Mouse (Mus musculus) embryonic facial prominence, embryonic 14.5 days (tissue): ENCODE measurements around the gene Fh1. TPM values are rescaled to one million over a fixed set of nuclear protein-coding genes. Genes with fewer than 3 reads are reported as not detected.

Experiments
- ATAC-seq: fragments of 200-750 bp; cut with Nextera tagmentation; 2 replicates; pipeline ENCODE4 v1.8.0; 2017; ENCODE audit warnings: low read depth, moderate number of reproducible peaks, moderate TSS enrichment
- DNase-seq: peaks from one replicate; pipeline ENCODE4 v3.0.0-alpha.2; 2015; ENCODE audit warnings: low spot score
- H3K27ac ChIP-seq: fragments of 300-500 bp; sonication (generic); replicated peaks from 2 replicates; pipeline ENCODE4 v1.5.1; 2014; ENCODE audit warnings: low read depth, mild to moderate bottlenecking, low read length, moderate library complexity
- H3K27me3 ChIP-seq: fragments of 300-500 bp; sonication (generic); replicated peaks from 2 replicates; pipeline ENCODE4 v1.6.1; 2014; ENCODE audit warnings: low read length; ENCODE audit not compliant: control insufficient read depth, insufficient read depth
- H3K36me3 ChIP-seq: fragments of 300-500 bp; sonication (generic); 2 replicates; pipeline ENCODE4 v1.6.1; 2014; ENCODE audit warnings: low read length, mixed read lengths; ENCODE audit not compliant: control insufficient read depth, insufficient read depth
- H3K4me1 ChIP-seq: fragments of 300-500 bp; sonication (generic); 2 replicates; pipeline ENCODE4 v1.6.1; 2014; ENCODE audit warnings: antibody characterized with exemption, low read length; ENCODE audit not compliant: control insufficient read depth, insufficient read depth
- H3K4me2 ChIP-seq: fragments of 300-500 bp; sonication (generic); 2 replicates; pipeline ENCODE4 v1.6.1; 2014; ENCODE audit warnings: low read depth, mild to moderate bottlenecking, low read length, moderate library complexity, mixed read lengths
- H3K4me3 ChIP-seq: fragments of 300-500 bp; sonication (generic); 2 replicates; pipeline ENCODE4 v1.5.1; 2014; ENCODE audit warnings: low read depth, mild to moderate bottlenecking, low read length
- H3K9ac ChIP-seq: fragments of 300-500 bp; sonication (generic); 2 replicates; pipeline ENCODE4 v1.6.1; 2014; ENCODE audit warnings: low read depth, mild to moderate bottlenecking, low read length, moderate library complexity, mixed read lengths
- H3K9me3 ChIP-seq: fragments of 300-500 bp; sonication (generic); 2 replicates; pipeline ENCODE4 v1.6.1; 2016; ENCODE audit warnings: low read length; ENCODE audit not compliant: control insufficient read depth
- WGBS: fragments of 180-500 bp; shearing (Covaris S2); extraction: QIAGEN DNeasy Blood & Tissue Kit; methylation state at CpG from one replicate; pipeline ENCODE4 v1.1.7; 2014; 5-methylcytosine and 5-hydroxymethylcytosine counted together
- polyA plus RNA-seq: library from polyadenylated mRNA; unstranded; fragments of >200 nt; fragmentation: Nextera tagmentation; extraction: Ambion mirVana; gene quantifications from 2 replicates; pipeline ENCODE4 v1.2.1, GENCODE M21; 2014

The Fh1 gene
- polyA plus RNA-seq, result 122 and 123 TPM in 2 replicates

DNA sequence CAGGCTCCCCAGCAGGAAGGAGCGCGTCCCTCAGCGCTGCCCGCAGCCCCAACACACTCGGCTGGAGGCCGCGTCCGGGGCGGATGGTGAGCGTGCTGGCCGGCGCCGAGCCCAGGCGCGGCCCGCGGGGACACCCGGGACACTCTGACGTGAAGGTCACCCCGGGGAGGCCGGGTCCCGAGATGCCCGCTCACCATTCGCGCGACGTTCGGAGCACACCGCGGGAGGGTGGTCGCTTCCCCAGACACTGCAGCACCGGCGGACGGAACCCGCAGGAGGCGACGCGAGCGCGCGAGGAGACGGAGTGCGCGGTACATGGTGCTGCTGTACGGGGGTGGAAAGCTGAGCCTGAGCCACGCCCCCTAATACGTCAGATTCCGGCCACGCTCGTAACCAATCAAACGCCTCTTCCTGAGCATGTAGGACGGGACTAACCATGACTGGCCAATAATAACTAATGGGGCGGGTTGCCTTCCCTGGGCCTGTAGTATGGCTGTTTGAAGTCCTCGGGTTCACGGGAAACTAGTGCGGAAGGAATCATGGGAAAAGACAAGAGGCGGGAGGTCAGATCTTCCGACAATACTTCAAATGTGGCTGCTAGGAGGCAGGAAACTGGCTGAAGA is at the start of gene Fh1:
Gene Fh1, minus strand, starts transcription at position 379 of the 623 bp plus-strand sequence.
- no peaks in the 10 kb centered on the region for H3K36me3 ChIP-seq
- ATAC-seq, result peak; percentile 100
- peak; percentile 99 for DNase-seq
- WGBS, result under 1% methylated on average over 44 of the region's 58 CpGs
- H3K4me3 ChIP-seq, result peak within 1 kb of the TSS; percentile 79
- peak within 1 kb of the TSS; percentile 81 for H3K27ac ChIP-seq
- H3K9me3 ChIP-seq, result no peaks in the 10 kb centered on the region
- peak within 1 kb of the TSS; percentile 93 for H3K9ac ChIP-seq
- peak within 1 kb of the TSS; percentile 65 for H3K4me2 ChIP-seq
- peaks cover 5% of the 10 kb centered on the region for H3K4me1 ChIP-seq
- no peaks in the 10 kb centered on the region for H3K27me3 ChIP-seq

DNA sequence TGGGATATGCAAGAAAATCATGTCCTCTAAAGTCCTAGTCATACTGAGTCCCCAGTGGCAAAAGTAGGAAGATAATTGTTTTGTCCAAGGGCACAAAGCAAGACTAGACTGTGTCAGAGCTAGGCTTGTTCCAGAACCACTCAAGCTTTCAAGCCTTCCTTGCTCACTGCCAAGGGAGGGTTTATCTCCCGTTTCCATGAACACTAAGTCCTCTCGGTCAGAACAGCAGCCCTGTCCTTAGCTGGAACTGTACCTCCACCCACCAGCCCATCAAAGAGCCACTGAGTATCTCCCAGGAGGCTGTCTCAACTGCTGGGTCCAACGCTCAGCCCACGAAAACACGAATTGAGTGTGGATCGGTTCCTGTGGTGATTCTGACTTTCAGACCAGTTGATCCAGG is 49.7 kb upstream of the Fh1 start:
- no peak overlapping the region for H3K9ac ChIP-seq
- no peak overlapping the region for H3K4me2 ChIP-seq
- no peaks in the 10 kb centered on the region for H3K9me3 ChIP-seq
- no peak for DNase-seq
- no peaks in the 10 kb centered on the region for H3K27me3 ChIP-seq
- WGBS, result 74% methylated on average over 6 of the region's 6 CpGs
- H3K27ac ChIP-seq, result no peak overlapping the region
- ATAC-seq, result no peak
- H3K36me3 ChIP-seq, result no peaks in the 10 kb centered on the region
- H3K4me3 ChIP-seq, result no peak overlapping the region
- no peaks in the 10 kb centered on the region for H3K4me1 ChIP-seq

DNA sequence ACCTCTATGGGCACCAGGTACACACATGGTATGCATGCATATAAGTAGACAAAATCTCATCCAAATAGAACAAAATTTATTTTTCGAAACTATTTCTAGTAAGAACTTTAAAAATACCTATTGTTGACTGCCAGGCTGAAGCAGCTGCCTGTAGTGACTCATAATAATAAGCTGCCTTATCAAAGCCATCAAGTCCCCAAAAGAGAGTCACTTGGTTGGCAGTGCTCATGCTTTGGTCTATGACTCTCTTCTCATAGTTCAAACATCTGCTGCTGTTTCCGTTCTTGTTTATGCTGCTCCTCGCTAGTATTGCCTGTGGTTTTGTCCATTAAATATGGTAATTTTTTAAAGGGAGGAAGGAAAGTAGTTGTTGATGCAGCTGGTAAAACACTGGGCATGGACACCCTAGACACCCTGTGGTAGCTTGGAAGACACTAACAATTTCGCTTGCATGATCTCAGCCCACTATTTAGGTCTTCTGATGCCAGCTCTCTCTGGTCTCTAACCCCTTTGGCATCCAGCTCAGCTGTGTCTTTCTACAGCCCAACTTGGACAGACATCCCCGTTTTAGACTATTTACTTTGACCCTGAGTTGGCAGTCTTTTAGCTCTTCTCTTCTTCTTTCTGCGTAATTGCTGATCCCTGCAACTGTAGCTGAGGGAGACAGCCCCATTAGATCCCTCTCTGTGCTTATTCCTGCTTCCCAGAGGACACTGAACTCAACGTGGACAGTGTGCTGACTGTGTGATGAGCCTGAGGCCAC is 48.3 kb upstream of the Fh1 start:
- no peak overlapping the region for H3K9ac ChIP-seq
- H3K4me3 ChIP-seq, result no peak overlapping the region
- ATAC-seq, result no peak
- no peaks in the 10 kb centered on the region for H3K36me3 ChIP-seq
- WGBS, result 72% methylated on average over 7 of the region's 7 CpGs
- H3K4me1 ChIP-seq, result no peaks in the 10 kb centered on the region; the same call in 1 of the 2 replicates
- no peak overlapping the region for H3K4me2 ChIP-seq
- no peak for DNase-seq
- no peaks in the 10 kb centered on the region for H3K27me3 ChIP-seq
- H3K27ac ChIP-seq, result no peak overlapping the region
- H3K9me3 ChIP-seq, result no peaks in the 10 kb centered on the region

DNA sequence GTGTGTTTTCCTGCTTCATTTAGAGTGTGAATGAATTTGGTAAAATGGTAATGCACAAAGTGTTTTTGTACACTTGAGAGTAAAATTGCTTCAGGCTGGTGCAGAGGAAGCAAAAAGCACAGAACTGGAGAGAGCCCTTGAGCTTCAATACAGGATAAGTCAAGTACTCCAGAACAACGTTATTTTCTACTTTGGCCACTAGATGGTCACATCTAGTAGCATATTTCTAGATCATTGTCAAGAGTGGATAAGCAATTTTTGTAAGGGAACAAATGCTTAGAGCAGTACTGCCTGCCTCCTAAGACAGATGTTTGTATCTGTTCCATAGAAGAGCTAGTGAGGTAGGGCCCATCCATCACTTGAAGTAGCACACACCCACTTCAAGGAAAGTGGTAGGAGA is 46.2 kb upstream of the Fh1 start:
- no peak for ATAC-seq
- 21% methylated on average over 1 of the region's 1 CpGs for WGBS

DNA sequence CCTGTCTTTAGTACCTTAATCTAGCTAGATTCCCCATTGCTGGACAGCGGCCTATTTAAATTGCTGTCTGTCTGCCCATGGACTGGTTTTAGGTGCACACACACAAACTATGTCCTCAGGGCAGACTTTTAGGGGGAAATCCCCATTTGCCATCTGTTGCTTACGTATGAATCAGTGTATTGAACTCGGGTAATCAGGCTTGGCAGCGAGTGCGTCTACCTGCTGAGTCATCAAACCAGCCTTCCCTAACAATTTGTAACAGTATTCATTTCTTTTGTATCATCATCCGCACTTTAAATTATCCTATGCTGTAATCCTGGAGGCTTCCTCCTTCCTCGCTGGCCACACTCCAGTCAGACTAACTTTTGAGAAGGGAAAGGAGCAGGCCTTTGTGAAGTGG is 44.6 kb upstream of the Fh1 start:
- H3K9ac ChIP-seq, result no peak overlapping the region
- no peak overlapping the region for H3K4me2 ChIP-seq
- DNase-seq, result no peak
- H3K27me3 ChIP-seq, result no peaks in the 10 kb centered on the region
- no peaks in the 10 kb centered on the region; the same call in none of the 2 replicates for H3K4me1 ChIP-seq
- WGBS, result 62% methylated on average over 7 of the region's 7 CpGs
- H3K9me3 ChIP-seq, result no peaks in the 10 kb centered on the region
- H3K36me3 ChIP-seq, result no peaks in the 10 kb centered on the region
- no peak for ATAC-seq
- H3K27ac ChIP-seq, result no peak overlapping the region
- H3K4me3 ChIP-seq, result no peak overlapping the region

More for the DNA sequence above, 46.2 kb upstream of the Fh1 start:
- Histone ChIP-seq H3K27ac (no peak overlapping the region), H3K9ac (no peak overlapping the region), H3K4me3 (no peak overlapping the region), H3K9me3 (no peaks in the 10 kb centered on the region), H3K4me2 (no peak overlapping the region), H3K4me1 (no peaks in the 10 kb centered on the region; the same call in 1 of the 2 replicates), H3K36me3 (no peaks in the 10 kb centered on the region), H3K27me3 (no peaks in the 10 kb centered on the region)
- no peak for DNase-seq

DNA sequence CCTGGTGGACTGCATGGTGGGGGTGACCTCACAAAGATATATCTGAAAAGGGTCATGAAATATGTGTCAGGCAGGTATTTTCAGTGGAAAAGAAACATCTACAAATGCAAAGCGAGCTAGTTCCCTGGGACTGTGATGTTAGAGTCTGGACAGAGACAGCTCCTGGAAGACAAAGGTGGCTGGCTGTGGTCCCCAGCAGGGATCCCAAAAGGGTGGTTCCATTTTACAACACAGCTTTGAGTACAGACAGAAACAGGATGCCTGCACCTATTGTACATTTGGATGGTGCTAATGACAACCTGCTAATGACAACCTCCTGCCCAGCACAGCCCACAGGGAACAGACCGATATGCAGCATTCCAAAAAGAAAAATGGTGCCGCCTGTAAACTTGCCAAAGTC is 44.0 kb upstream of the Fh1 start:
- H3K9me3 ChIP-seq, result no peaks in the 10 kb centered on the region
- H3K4me1 ChIP-seq, result no peaks in the 10 kb centered on the region; the same call in none of the 2 replicates
- 81% methylated on average over 3 of the region's 3 CpGs for WGBS
- no peak overlapping the region for H3K4me3 ChIP-seq
- no peak overlapping the region for H3K4me2 ChIP-seq
- no peak for DNase-seq
- no peaks in the 10 kb centered on the region for H3K27me3 ChIP-seq
- no peak for ATAC-seq
- no peak overlapping the region for H3K9ac ChIP-seq
- H3K27ac ChIP-seq, result no peak overlapping the region
- H3K36me3 ChIP-seq, result no peaks in the 10 kb centered on the region

DNA sequence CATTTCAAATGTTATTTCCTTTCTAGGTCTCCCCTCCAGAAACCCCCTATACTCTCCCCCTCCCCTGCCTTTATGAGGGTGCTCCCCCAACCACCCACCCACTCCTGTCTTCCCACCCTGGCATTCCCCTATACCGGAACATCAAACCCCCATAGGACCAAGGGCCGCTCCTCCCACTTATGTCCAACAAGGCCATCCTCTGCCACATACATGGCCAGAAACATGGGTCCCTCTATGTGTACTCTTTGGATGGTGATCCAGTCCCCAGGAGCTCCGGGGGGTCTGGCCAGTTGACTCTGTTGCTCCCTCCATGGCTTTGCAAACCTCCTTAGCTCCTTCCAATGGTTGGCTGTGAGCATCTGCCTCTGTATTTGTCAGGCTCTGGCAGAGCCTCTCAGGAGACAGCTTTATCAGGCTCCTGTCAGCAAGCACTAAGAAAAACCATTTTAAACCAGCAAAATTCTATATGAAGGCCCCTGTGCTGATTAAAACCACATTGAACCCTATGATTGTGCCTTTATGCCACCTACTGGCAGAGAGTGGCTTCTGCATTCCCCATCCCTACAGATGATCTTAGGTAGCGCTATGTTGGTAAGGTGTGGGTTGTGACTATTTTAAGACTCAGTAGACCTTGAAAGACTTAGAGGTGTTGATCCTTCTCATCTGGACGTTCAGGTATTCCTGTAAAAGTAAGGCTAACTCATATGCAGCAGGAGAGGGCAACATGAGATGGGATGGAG is 43.4 kb upstream of the Fh1 start:
- H3K27ac ChIP-seq, result no peak overlapping the region
- H3K4me3 ChIP-seq, result no peak overlapping the region
- no peak overlapping the region for H3K4me2 ChIP-seq
- no peak for ATAC-seq
- no peaks in the 10 kb centered on the region for H3K27me3 ChIP-seq
- no peaks in the 10 kb centered on the region for H3K36me3 ChIP-seq
- H3K9me3 ChIP-seq, result no peaks in the 10 kb centered on the region
- no peak overlapping the region for H3K9ac ChIP-seq
- 71% methylated on average over 5 of the region's 5 CpGs for WGBS
- H3K4me1 ChIP-seq, result no peaks in the 10 kb centered on the region; the same call in none of the 2 replicates
- peak; percentile 53 for DNase-seq

DNA sequence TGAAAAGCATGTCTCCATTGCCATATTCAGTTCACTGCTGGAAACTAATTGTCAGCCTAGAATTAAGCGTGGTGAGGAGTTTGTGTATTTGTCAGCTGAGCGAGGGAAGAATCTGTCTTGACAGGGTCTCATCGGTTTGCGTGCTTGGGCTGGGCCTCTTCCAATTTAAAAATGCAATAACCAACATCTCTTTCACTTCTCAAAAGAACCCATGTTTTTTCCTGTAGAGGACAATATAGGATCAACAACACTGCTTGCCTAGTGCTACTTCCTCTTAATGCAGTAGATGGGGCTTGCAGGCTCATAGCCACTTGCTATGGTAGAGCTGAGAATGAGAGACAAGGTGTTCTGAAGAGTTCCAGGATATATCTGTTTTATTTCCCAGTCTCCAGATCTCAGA is 34.5 kb upstream of the Fh1 start:
- WGBS, result 94% methylated on average over 4 of the region's 4 CpGs
- no peak overlapping the region for H3K27ac ChIP-seq

More for the DNA sequence above, 34.5 kb upstream of the Fh1 start:
- no peaks in the 10 kb centered on the region for H3K4me1 ChIP-seq
- no peak overlapping the region for H3K4me2 ChIP-seq
- H3K36me3 ChIP-seq, result no peaks in the 10 kb centered on the region
- no peaks in the 10 kb centered on the region for H3K27me3 ChIP-seq
- no peak for ATAC-seq
- no peak for DNase-seq
- H3K9ac ChIP-seq, result no peak overlapping the region
- no peak overlapping the region for H3K4me3 ChIP-seq
- H3K9me3 ChIP-seq, result no peaks in the 10 kb centered on the region
